Mouse (Mus musculus): Measurements from ENCODE around the gene Fam129b. TPM values are rescaled to one million over a fixed set of nuclear protein-coding genes. Genes with fewer than 3 reads are reported as not detected.

The Fam129b gene
- total RNA-seq, 1 experiment, result 90.0 TPM

DNA sequence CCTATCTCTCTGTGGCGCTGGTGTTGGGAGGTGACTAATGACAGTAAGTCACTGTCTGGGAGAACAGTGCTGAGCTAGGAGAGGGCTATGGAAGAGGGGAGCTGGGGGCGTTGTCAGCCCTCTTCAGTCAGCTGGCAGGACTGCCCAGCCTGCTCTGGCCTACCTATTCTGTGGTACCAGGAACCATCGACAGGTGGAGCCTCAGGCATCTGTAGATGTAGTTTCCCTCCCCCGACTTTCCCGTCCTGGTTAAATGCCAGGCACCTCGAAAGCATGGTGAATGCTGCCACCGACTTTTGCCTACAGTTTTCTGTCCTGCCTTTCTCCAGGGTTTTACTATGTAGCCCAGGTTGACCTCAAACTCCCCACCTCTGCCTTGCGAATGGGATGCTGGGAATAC lies 81.4 kb downstream of the Fam129b start:
- DNase-seq (ENCODE audit: low read depth, low spot score), result no peak
- Histone ChIP-seq H3K36me3 (ENCODE audit: control insufficient read depth, insufficient read depth, low read length, poor library complexity, severe bottlenecking) (peaks cover 33% of the 10 kb centered on the region), H3K9ac (ENCODE audit: insufficient read depth, low read depth, low read length, poor library complexity, severe bottlenecking) (no peak overlapping the region), H3K4me1 (ENCODE audit: control insufficient read depth in 2 of 2, insufficient read depth in 2 of 2, low read length in 2 of 2, poor library complexity in 1 of 2) (peaks cover 0 to 3% of the 10 kb centered on the region in 2 experiments; a peak in 1 of 4 replicates), H3K9me3 (ENCODE audit: control insufficient read depth, insufficient read depth, low read depth, low read length) (no peaks in the 10 kb centered on the region), H3K4me3 (ENCODE audit: insufficient read depth in 1 of 2, low read depth in 1 of 2, low read length in 2 of 2, poor library complexity in 1 of 2, severe bottlenecking in 1 of 2) (no peak overlapping the region), H3K27ac (ENCODE audit: insufficient read depth, low read depth, low read length, poor library complexity, severe bottlenecking) (no peak overlapping the region)
- in situ Hi-C loops (cut with MboI; ENCODE audit: low sequenced_read_pairs in 2 of 2, unreplicated experiment in 2 of 2), result no loop called here
- TF ChIP-seq ZC3H11A (IDR thresholded peaks at IDR 0.05; ENCODE audit: borderline replicate concordance, low read depth, low read length) (no peak), CHD2 (IDR thresholded peaks at IDR 0.05; ENCODE audit: low read depth, low read length) (no peak), MAFK (IDR thresholded peaks at IDR 0.05; ENCODE audit: insufficient read depth, low read depth, low read length) (no peak)

DNA sequence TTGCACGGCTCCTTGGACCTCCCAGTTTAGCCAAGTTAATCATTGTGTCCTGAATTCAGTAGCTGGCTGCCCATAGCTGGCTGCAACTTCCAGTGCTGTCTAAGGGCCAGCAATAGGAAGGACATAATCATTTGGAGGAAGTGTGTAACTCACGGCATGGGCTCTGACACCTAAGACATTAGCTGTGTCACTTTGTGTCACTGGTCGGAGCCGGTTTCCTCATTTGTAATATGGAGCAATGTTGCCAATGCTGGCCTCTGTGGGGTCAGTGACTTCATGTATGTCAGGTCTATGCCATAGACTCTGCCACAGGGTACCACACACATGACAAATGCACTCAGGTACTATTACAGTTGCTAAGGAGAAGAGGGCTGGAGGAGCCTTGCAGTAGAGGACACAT lies 84.4 kb downstream of the Fam129b start:
- peaks cover 41% of the 10 kb centered on the region for H3K36me3 ChIP-seq (ENCODE audit: control insufficient read depth, insufficient read depth, low read length, poor library complexity, severe bottlenecking)
- H3K4me1 ChIP-seq (ENCODE audit: control insufficient read depth in 2 of 2, insufficient read depth in 2 of 2, low read length in 2 of 2, poor library complexity in 1 of 2), result peaks cover 0 to 3% of the 10 kb centered on the region in 2 experiments; a peak in 1 of 4 replicates
- H3K4me3 ChIP-seq (ENCODE audit: insufficient read depth in 1 of 2, low read depth in 1 of 2, low read length in 2 of 2, poor library complexity in 1 of 2, severe bottlenecking in 1 of 2), result no peak overlapping the region
- DNase-seq (ENCODE audit: low read depth, low spot score), result no peak
- H3K27ac ChIP-seq (ENCODE audit: insufficient read depth, low read depth, low read length, poor library complexity, severe bottlenecking), result no peak overlapping the region
- in situ Hi-C loops (cut with MboI; ENCODE audit: low sequenced_read_pairs in 2 of 2, unreplicated experiment in 2 of 2), result no loop called here
- TF ChIP-seq ZC3H11A (IDR thresholded peaks at IDR 0.05; ENCODE audit: borderline replicate concordance, low read depth, low read length) (no peak), CHD2 (IDR thresholded peaks at IDR 0.05; ENCODE audit: low read depth, low read length) (no peak), ZNF384 (IDR thresholded peaks at IDR 0.05; ENCODE audit: low read depth, low read length) (no peak), HCFC1 (IDR thresholded peaks at IDR 0.05; ENCODE audit: borderline replicate concordance, insufficient read depth, low read length) (no peak), MAFK (IDR thresholded peaks at IDR 0.05; ENCODE audit: insufficient read depth, low read depth, low read length) (no peak)
- no peaks in the 10 kb centered on the region for H3K9me3 ChIP-seq (ENCODE audit: control insufficient read depth, insufficient read depth, low read depth, low read length)
- peak overlapping the region; percentile 100; the same call in 1 of the 2 replicates for H3K9ac ChIP-seq (ENCODE audit: insufficient read depth, low read depth, low read length, poor library complexity, severe bottlenecking)

GRCm38 (mm10) chr2:32961192-32961995 lies 85.5 kb downstream of the Fam129b start, which contains the start of the genes Rpl12 and Lrsam1:
Rpl12 (plus strand) TSS chr2:32961559.
Lrsam1 (minus strand) TSS chr2:32961614.
- in situ Hi-C loops (cut with MboI; ENCODE audit: low sequenced_read_pairs in 2 of 2, unreplicated experiment in 2 of 2), result no loop called here
- H3K9me3 ChIP-seq (ENCODE audit: control insufficient read depth, insufficient read depth, low read depth, low read length), result no peaks in the 10 kb centered on the region
- TF ChIP-seq HCFC1 (IDR thresholded peaks at IDR 0.05; ENCODE audit: borderline replicate concordance, insufficient read depth, low read length), result peak; percentile 82
- TF ChIP-seq ZNF384 (IDR thresholded peaks at IDR 0.05; ENCODE audit: low read depth, low read length), result no peak
- TF ChIP-seq ZC3H11A (IDR thresholded peaks at IDR 0.05; ENCODE audit: borderline replicate concordance, low read depth, low read length), result no peak
- peak; percentile 98 for TF ChIP-seq CHD2 (IDR thresholded peaks at IDR 0.05; ENCODE audit: low read depth, low read length)
- TF ChIP-seq MAFK (IDR thresholded peaks at IDR 0.05; ENCODE audit: insufficient read depth, low read depth, low read length), result no peak
- peaks cover 0 to 3% of the 10 kb centered on the region in 2 experiments; a peak in 1 of 4 replicates for H3K4me1 ChIP-seq (ENCODE audit: control insufficient read depth in 2 of 2, insufficient read depth in 2 of 2, low read length in 2 of 2, poor library complexity in 1 of 2)
- H3K4me3 ChIP-seq (ENCODE audit: insufficient read depth in 1 of 2, low read depth in 1 of 2, low read length in 2 of 2, poor library complexity in 1 of 2, severe bottlenecking in 1 of 2), result peak within 1 kb of the TSS; percentile 84 to 99
- peak within 1 kb of the TSS; percentile 100 for H3K9ac ChIP-seq (ENCODE audit: insufficient read depth, low read depth, low read length, poor library complexity, severe bottlenecking)
- peaks cover 41% of the 10 kb centered on the region for H3K36me3 ChIP-seq (ENCODE audit: control insufficient read depth, insufficient read depth, low read length, poor library complexity, severe bottlenecking)
- peak within 1 kb of the TSS; percentile 93 for H3K27ac ChIP-seq (ENCODE audit: insufficient read depth, low read depth, low read length, poor library complexity, severe bottlenecking)
- no peak for DNase-seq (ENCODE audit: low read depth, low spot score)

GRCm38 (mm10) chr2:32962062-32962874 lies 86.4 kb downstream of the Fam129b start:
- in situ Hi-C loops (cut with MboI; ENCODE audit: low sequenced_read_pairs in 2 of 2, unreplicated experiment in 2 of 2), result no loop called here
- DNase-seq (ENCODE audit: low read depth, low spot score), result no peak
- H3K9ac ChIP-seq (ENCODE audit: insufficient read depth, low read depth, low read length, poor library complexity, severe bottlenecking), result peak overlapping the region; percentile 100
- H3K27ac ChIP-seq (ENCODE audit: insufficient read depth, low read depth, low read length, poor library complexity, severe bottlenecking), result peak overlapping the region; percentile 93
- peaks cover 37% of the 10 kb centered on the region for H3K36me3 ChIP-seq (ENCODE audit: control insufficient read depth, insufficient read depth, low read length, poor library complexity, severe bottlenecking)
- H3K4me3 ChIP-seq (ENCODE audit: insufficient read depth in 1 of 2, low read depth in 1 of 2, low read length in 2 of 2, poor library complexity in 1 of 2, severe bottlenecking in 1 of 2), result peak overlapping the region; percentile 84 to 99
- no peak for TF ChIP-seq MAFK (IDR thresholded peaks at IDR 0.05; ENCODE audit: insufficient read depth, low read depth, low read length)
- no peak for TF ChIP-seq ZC3H11A (IDR thresholded peaks at IDR 0.05; ENCODE audit: borderline replicate concordance, low read depth, low read length)
- no peak for TF ChIP-seq CHD2 (IDR thresholded peaks at IDR 0.05; ENCODE audit: low read depth, low read length)
- TF ChIP-seq ZNF384 (IDR thresholded peaks at IDR 0.05; ENCODE audit: low read depth, low read length), result no peak
- peaks cover 0 to 3% of the 10 kb centered on the region in 2 experiments; a peak in 1 of 4 replicates for H3K4me1 ChIP-seq (ENCODE audit: control insufficient read depth in 2 of 2, insufficient read depth in 2 of 2, low read length in 2 of 2, poor library complexity in 1 of 2)
- no peaks in the 10 kb centered on the region for H3K9me3 ChIP-seq (ENCODE audit: control insufficient read depth, insufficient read depth, low read depth, low read length)
